Mouse (Mus musculus): ENCODE data around the gene Nfkbiz. TPM values are rescaled to one million over a fixed set of nuclear protein-coding genes. Genes with fewer than 3 reads are reported as not detected.

Gene Nfkbiz
- total and polyA plus RNA-seq, 2 experiments from 2014 or later = 1.4 to 3.3 TPM

DNA sequence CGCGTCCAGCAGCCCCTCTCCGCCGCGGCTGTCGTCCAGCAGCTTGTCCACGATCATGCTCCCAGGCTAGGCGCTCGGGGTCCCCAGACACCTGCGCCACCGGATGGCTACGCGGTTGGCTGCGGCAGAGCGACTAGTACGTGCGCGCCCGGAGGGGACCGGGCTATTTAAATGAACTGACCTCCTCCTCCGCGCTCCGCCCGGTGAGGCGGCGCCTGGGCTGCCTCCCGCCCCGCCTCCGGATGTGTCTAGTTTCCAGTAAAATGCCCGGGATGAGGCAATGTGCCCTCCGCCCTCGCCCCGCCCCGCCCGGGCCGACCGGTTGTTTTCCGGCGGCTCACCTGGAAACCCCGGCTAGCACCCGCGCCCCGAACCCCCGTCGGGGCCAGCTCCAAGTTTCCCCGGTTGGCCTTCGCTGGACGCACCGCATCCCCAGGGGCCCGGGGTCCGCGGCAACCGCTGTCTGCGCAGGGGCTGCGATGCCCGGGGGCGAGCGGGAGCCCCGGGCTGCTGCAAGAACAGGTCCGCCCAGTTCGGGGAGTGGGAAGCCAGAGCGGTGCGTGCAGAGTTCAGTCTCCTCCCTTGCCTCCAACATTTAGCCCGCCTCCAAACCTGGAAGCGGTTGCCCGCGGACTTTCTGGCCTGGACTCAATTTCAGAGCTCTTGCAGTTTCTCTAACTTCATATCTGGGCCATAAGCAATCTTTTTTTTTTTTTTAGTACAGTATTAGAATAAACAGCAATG lies 16.5 kb downstream of the Nfkbiz start:
- H3K4me1 ChIP-seq (ENCODE audit: insufficient read depth, low read length) = peaks cover 4% of the 10 kb centered on the region; the same call in 1 of the 2 replicates
- peaks cover 7% of the 10 kb centered on the region for H3K36me3 ChIP-seq (ENCODE audit: insufficient read depth, low read length)
- under 1% methylated on average over 59 of the region's 67 CpGs for WGBS
- ATAC-seq = peak; percentile 96
- H3K27ac ChIP-seq = peak overlapping the region; percentile 81
- TF ChIP-seq CTCF (IDR thresholded peaks at IDR 0.05; ENCODE audit: low read depth) = no peak
- peak overlapping the region; percentile 77 for H3K9ac ChIP-seq (replicated peaks; ENCODE audit: low read length)
- H3K4me3 ChIP-seq (ENCODE audit: low read length) = peak overlapping the region; percentile 88
- H3K9me3 ChIP-seq (ENCODE audit: low read length) = no peaks in the 10 kb centered on the region
- DNase-seq (ENCODE audit: low spot score) = peak; percentile 88
- no peaks in the 10 kb centered on the region for H3K27me3 ChIP-seq (ENCODE audit: insufficient read depth, low read length)
- peak overlapping the region; percentile 89 for H3K4me2 ChIP-seq (ENCODE audit: low read depth, low read length)

DNA sequence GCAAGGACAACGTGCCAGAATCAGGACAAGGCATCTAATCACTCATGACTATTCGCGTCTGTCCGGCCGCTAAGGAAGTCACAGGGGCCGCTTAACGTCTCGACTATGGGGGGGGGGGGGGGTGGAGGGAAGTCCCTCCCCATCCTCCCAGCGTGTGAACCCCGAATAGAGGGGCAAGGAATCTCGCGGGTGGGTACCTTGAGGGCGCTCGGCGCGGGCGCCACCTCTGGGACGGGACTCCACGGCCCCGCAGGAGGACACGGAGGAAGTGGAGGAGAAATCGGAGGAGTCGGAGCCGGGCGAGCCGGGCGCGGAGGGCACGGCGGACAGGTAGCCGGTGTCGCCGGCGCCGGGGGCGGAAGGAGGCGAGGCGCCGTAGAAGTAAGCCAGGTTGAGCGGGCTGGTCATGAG lies 17.1 kb downstream of the Nfkbiz start:
- Histone ChIP-seq H3K9ac (replicated peaks; ENCODE audit: low read length) (peak overlapping the region; percentile 77), H3K36me3 (ENCODE audit: insufficient read depth, low read length) (peaks cover 7% of the 10 kb centered on the region), H3K27me3 (ENCODE audit: insufficient read depth, low read length) (no peaks in the 10 kb centered on the region), H3K9me3 (ENCODE audit: low read length) (no peaks in the 10 kb centered on the region), H3K4me3 (ENCODE audit: low read length) (peak overlapping the region; percentile 88), H3K4me2 (ENCODE audit: low read depth, low read length) (peak overlapping the region; percentile 89), H3K27ac (peak overlapping the region; percentile 81), H3K4me1 (ENCODE audit: insufficient read depth, low read length) (peaks cover 4% of the 10 kb centered on the region; the same call in 1 of the 2 replicates)
- 0% methylated on average over 39 of the region's 40 CpGs for WGBS
- ATAC-seq (0 out of 2 replicates have a peak, but pooled peaks have one; percentile 13), DNase-seq (ENCODE audit: low spot score) (peak; percentile 31)
- no peak for TF ChIP-seq CTCF (IDR thresholded peaks at IDR 0.05; ENCODE audit: low read depth)

DNA sequence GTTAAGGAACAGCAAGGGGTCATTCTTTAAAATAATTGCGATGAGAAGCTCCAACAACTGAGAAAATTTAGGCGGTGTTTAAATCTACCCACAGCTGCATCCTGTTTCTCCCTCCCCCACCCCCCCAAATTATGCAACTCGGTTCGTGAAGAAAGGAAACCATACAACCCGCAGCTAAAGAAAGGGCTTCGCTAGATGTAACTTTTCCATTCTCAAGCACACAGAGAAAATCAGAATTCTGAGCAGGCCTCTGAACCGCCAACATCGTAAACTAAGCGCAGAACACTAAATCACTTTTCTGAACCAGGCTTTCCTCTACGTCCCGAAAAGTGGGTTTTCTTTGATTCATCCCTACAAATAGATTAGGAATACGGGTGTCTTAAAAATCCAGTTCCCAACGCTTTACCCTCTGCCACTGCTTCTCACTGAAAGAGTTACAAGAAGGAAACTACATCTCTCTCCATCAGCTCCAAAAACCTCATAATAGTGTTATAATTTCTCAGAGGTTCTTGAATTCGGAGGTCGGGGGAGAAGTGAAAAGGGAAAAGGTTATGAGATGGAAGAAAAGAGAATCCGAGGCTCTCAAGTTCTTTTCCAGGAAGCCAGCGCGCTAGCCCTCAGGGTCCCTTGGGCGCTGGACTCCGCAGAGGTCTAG lies 17.7 kb downstream of the Nfkbiz start:
- Histone ChIP-seq H3K9me3 (ENCODE audit: low read length) (no peaks in the 10 kb centered on the region), H3K36me3 (ENCODE audit: insufficient read depth, low read length) (peaks cover 9% of the 10 kb centered on the region), H3K4me2 (ENCODE audit: low read depth, low read length) (peak overlapping the region; percentile 89), H3K27ac (peak overlapping the region; percentile 81), H3K9ac (replicated peaks; ENCODE audit: low read length) (peak overlapping the region; percentile 77), H3K27me3 (ENCODE audit: insufficient read depth, low read length) (no peaks in the 10 kb centered on the region), H3K4me3 (ENCODE audit: low read length) (peak overlapping the region; percentile 88), H3K4me1 (ENCODE audit: insufficient read depth, low read length) (peaks cover 4% of the 10 kb centered on the region; the same call in 1 of the 2 replicates)
- 12% methylated on average over 20 of the region's 20 CpGs for WGBS
- TF ChIP-seq CTCF (IDR thresholded peaks at IDR 0.05; ENCODE audit: low read depth) = no peak
- ATAC-seq (no peak; the same call in 1 of the 2 replicates), DNase-seq (ENCODE audit: low spot score) (peak; percentile 8)

DNA sequence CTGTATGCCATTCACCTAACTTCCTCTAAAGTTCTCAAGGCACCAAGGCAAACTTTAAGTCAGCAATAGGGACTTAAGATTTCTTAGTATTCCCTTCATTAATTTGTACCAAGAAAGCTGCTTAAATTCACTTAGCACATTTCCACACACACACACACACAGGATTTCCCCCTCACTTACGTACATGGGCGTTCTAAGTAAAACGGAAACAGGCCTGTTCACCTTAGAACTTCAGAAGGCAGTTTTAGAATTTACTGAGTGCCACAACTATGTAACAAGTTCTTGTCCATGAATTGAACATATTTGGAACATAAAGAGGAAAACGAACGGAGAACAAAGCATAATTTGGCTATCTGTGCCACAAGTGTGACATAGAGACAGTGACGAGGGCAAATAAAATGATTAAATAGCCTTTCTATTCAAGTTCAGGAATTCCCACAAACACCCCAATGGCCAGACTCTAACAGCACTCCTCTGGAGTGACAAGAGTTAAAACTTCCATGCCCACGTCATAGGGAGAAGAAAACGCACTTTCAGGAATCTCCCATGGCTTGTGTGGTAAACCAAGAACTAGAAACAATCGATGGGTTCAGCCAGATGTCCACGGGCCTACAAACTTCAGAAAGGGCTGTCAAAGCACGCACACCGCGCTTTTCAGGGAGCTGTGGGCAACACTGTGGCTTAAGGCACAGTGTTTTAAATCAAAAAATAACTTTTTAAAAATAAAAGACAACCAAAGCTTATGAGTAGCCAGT lies 18.4 kb downstream of the Nfkbiz start:
- WGBS = 53% methylated on average over 13 of the region's 13 CpGs
- H3K4me1 ChIP-seq (ENCODE audit: insufficient read depth, low read length) = peaks cover 4% of the 10 kb centered on the region; the same call in 1 of the 2 replicates
- H3K27ac ChIP-seq = peak overlapping the region; percentile 8; the same call in 1 of the 2 replicates
- H3K4me3 ChIP-seq (ENCODE audit: low read length) = peak overlapping the region; percentile 88
- peak; percentile 15 for DNase-seq (ENCODE audit: low spot score)
- H3K27me3 ChIP-seq (ENCODE audit: insufficient read depth, low read length) = no peaks in the 10 kb centered on the region
- H3K4me2 ChIP-seq (ENCODE audit: low read depth, low read length) = peak overlapping the region; percentile 89
- H3K9ac ChIP-seq (replicated peaks; ENCODE audit: low read length) = no peak overlapping the region; the same call in 1 of the 2 replicates
- no peak for TF ChIP-seq CTCF (IDR thresholded peaks at IDR 0.05; ENCODE audit: low read depth)
- ATAC-seq = no peak
- H3K36me3 ChIP-seq (ENCODE audit: insufficient read depth, low read length) = peaks cover 16% of the 10 kb centered on the region
- H3K9me3 ChIP-seq (ENCODE audit: low read length) = no peaks in the 10 kb centered on the region

DNA sequence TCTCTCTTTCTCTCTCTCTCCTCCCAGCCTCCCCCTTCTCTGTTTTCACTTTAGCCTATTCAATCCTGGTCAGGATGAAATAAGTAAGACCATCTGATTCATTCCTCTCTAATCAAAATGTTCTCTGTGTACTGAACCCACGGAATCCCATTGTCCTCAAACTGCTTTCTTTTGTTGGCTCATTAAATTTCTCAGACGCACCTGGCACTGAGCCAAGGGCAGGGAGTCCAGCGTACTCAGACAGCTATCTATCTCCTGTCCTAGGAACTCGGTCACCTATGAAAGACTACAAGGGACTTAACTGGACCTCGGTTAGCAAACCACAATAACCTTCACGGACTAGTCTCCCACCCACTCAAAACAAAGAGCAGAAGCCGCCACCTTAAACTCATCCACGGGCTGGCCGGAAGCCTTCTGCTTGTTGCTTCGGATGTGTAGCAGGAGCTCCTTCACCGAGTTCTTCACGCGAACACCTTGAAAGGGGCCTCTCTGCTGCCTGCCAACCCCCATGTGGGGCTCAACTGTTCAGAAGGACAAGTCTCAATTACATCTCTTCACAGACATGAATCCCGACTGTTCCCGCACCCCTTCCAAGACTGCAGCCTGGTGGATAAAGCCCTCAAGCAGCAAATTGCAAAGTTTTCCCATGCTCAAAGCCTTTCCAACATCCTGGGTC lies 19.4 kb downstream of the Nfkbiz start:
- 43% methylated on average over 15 of the region's 15 CpGs for WGBS
- peak overlapping the region; percentile 12 for H3K4me3 ChIP-seq (ENCODE audit: low read length)
- peak; percentile 28 for DNase-seq (ENCODE audit: low spot score)

More for the DNA sequence above, 19.4 kb downstream of the Nfkbiz start:
- H3K36me3 ChIP-seq (ENCODE audit: insufficient read depth, low read length) = peaks cover 19% of the 10 kb centered on the region
- H3K9ac ChIP-seq (replicated peaks; ENCODE audit: low read length) = no peak overlapping the region
- H3K27me3 ChIP-seq (ENCODE audit: insufficient read depth, low read length) = no peaks in the 10 kb centered on the region
- no peak overlapping the region for H3K27ac ChIP-seq
- H3K9me3 ChIP-seq (ENCODE audit: low read length) = no peaks in the 10 kb centered on the region
- ATAC-seq = no peak
- no peak for TF ChIP-seq CTCF (IDR thresholded peaks at IDR 0.05; ENCODE audit: low read depth)
- peaks cover 4% of the 10 kb centered on the region; the same call in 1 of the 2 replicates for H3K4me1 ChIP-seq (ENCODE audit: insufficient read depth, low read length)
- H3K4me2 ChIP-seq (ENCODE audit: low read depth, low read length) = peak overlapping the region; percentile 89
